Mouse (Mus musculus) layer of hippocampus, adult 2 months (tissue): ENCODE measurements around the gene Gfra1. TPM values are rescaled to one million over a fixed set of nuclear protein-coding genes. Genes with fewer than 3 reads are reported as not detected.

ENCODE experiments used
- DNase-seq, 2 experiments: peaks; one replicate each; pipeline ENCODE4 v3.0.0; 2022; ENCODE audit warnings: low spot score in 2 of 2
- H3K27ac ChIP-seq: fragments of 200-600 bp; 2 replicates; pipeline ENCODE4 v1.8.1; 2022
- H3K4me3 ChIP-seq: fragments of 200-600 bp; 2 replicates; pipeline ENCODE4 v1.8.1; 2022; ENCODE audit warnings: mild to moderate bottlenecking
- CTCF ChIP-seq: fragments of 200-600 bp; conservative IDR thresholded peaks from 2 replicates; pipeline ENCODE4 v1.8.1; 2022; ENCODE audit warnings: antibody characterized with exemption, mild to moderate bottlenecking, moderate library complexity
- total RNA-seq, 2 experiments: library from RNA; stranded (reverse); gene quantifications; 2 replicates each; pipeline ENCODE4 v1.2.3; 2021

The Gfra1 gene
- total RNA-seq, 2 experiments from 2014 or later = 59.6 to 67.1 TPM

DNA sequence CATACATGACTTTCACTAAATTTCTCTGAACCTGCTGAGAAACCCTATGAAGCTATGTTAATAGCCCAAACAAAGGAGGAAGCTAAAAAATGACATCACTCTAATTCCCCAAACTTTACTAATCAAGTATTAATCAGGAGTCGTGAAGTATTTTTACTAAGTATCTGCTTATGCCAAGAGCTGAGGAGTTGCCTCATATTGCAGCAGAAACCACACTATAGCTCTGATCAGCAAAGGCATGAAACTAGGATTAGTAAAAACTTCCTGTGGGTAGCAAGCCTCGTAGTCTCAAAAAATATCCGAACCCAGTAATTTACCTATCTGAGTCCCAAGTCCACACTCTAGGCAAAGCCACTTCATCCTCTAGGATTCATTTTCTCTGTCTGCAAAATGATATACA is 55.5 kb downstream of the Gfra1 start:
- no peak overlapping the region for H3K4me3 ChIP-seq
- no peak for DNase-seq
- H3K27ac ChIP-seq = no peak overlapping the region
- no peak for TF ChIP-seq CTCF

DNA sequence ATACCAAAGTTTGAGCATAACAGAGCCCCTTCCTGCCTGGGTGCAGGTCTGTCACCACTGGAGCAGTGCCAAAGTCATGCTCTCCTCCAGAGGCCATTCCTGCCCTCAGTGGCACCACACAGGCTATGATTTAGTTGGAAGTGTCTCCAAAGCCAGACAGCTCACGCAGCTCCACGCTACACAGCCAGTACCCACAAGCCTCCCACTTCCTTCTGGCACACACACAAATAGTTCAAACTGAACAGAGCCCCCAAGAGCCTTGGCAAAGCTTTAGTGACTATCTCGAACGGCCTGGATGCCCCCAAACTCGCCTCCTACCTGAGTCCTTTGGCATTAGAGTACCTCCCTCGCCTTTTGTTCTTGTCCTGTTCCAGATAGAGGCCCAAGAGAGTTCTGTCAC is 56.5 kb downstream of the Gfra1 start:
- TF ChIP-seq CTCF = no peak
- no peak overlapping the region for H3K4me3 ChIP-seq
- H3K27ac ChIP-seq = 0 out of 2 replicates have a peak overlapping the region, but pooled peaks have one; percentile 5
- peak in 1 of 2 experiments; percentile 9 for DNase-seq

DNA sequence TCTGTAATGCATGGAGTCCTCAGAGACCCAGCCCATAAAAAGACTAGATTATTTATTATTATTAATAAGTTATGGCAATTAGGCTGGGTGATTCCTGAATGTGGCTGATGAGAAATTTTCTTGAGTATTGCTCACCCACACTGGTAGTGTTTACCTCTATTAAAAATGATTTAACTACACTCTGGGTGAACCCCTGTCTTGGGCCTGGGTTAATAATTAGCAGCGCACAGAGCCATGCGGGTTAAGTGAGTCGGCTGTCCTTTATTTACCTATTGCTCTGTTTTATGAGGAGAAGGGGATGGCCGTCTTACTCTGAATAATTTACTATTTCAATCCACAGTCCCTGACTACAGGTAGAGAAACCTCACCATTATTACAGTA is 59.1 kb downstream of the Gfra1 start:
- no peak for TF ChIP-seq CTCF
- Histone ChIP-seq H3K27ac (no peak overlapping the region), H3K4me3 (no peak overlapping the region)
- no peak for DNase-seq

DNA sequence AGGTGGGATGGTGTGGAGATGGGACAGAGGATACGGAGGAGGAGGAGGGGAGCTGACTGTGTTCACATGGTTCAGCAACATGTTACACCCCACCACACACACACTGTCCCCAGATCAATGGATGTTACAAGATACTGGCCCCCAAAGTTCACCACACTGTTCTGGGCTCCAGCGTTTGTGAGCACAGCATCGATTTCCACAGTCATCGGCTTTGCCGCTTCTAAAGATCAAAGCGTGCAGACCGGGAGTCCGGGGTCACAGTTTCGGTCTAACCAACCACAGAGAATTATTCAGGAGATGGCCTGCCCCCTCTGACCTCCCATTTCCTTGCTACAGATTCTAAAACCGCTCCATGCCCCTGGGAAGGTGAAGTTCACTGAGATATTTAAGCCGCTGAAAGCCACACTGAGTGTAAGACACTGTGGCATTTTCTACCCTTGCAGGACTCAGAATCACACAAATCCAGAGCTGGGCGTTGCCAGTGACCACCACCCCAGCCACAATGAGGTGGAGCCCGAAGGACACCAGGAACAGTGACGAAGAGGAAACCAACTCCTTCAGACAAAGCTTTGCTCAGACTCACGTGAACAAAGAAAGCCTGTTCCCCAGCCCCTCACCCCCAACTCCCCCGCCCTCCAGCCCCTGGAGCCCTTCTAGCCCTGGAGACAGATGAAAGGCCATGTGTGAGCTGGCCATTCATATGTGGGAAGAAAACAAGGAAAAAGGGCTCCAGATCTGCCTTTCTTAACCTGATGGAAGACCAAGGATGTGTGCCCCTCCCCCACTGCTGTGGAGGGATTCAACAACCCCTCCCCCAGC is 59.7 kb downstream of the Gfra1 start:
- Histone ChIP-seq H3K27ac (no peak overlapping the region), H3K4me3 (no peak overlapping the region)
- no peak for DNase-seq
- no peak for TF ChIP-seq CTCF

DNA sequence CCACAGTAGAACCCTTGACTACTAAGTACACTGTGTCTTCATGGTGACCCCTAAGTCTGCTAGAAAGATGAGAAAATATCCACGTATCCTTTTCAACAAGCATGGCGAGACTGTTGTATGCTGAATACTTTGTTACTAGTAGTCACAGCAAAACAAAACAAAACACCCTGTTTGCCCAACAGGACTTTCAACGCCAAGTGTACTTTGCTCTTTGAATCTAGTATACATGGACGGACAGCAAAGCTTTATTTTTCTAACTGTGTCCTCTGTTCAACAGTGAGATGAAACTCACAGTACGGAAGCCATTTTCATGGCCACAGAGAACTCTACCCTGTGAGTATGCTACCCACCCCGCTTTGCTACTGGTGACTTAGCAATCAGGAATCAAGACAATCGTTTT is 62.6 kb downstream of the Gfra1 start:
- Histone ChIP-seq H3K4me3 (no peak overlapping the region), H3K27ac (no peak overlapping the region)
- no peak for TF ChIP-seq CTCF
- DNase-seq = no peak

DNA sequence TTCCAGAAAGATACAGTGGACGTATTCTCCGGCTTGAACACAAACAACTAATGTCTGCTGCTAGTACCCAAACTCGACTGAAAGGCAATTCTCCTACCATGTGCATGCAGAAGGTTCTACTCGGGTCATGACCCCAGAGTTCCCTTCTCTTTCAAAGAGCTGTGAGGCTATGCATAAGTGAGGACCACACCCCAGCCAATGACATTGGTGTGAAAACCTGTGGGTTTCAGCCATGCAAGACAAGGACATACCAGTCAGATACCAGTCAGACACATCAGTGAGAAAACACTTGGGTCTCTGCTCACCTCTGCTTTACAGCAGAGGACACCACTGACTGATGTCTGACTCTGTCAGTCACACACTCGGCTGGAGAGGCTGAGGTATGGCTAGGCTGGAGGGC is 63.9 kb downstream of the Gfra1 start:
- H3K4me3 ChIP-seq = no peak overlapping the region
- H3K27ac ChIP-seq = no peak overlapping the region
- DNase-seq = no peak
- no peak for TF ChIP-seq CTCF

DNA sequence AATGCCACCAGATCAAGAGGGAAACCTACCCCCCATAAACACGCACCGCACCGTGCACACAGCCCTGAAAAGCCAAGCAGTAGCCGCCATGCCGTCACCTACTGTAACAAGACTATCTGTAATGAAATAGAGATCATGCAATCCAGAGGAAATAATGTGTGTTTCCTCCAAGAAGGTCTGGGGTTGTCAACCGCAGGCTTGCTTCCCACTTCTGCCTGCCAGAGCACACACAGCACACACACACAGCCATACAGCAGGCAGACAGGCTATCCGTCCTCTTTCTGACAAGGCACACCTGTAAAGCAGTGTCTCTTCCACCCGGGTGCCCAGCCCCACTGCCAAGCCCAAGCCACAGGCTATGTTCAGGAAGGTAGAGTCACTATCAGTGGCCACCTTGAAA is 66.2 kb downstream of the Gfra1 start:
- no peak for TF ChIP-seq CTCF
- H3K4me3 ChIP-seq = no peak overlapping the region
- no peak for DNase-seq
- no peak overlapping the region for H3K27ac ChIP-seq

DNA sequence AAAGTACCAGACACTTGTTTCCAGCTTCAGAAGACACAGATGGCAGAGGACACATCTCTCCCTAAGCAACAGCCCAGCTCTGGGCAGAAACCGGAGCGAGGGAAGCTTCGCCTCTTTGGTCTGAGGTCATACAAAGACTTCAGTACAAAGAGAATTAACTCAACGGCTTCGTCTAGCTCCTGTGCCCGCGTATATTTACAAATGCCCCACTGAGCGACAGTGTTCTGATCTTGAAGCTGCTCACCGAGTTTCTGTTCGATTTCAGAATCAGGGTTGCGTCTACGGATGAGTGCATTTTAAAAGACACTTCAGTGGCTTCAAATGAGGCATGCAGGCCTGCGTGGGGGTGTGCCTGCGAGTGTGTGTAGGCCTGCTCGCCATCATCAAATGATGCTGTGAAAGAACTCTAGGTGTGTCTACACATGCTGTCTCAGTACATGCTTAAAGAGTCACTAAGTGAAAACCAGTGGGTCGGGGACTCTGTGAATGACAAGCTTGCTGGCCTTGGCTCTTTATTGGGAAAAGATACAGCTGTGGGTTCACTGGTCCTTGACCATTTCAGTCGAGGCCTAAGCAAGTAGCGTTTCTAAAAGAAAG is 66.8 kb downstream of the Gfra1 start:
- no peak overlapping the region for H3K4me3 ChIP-seq
- DNase-seq = no peak
- TF ChIP-seq CTCF = no peak
- H3K27ac ChIP-seq = no peak overlapping the region

DNA sequence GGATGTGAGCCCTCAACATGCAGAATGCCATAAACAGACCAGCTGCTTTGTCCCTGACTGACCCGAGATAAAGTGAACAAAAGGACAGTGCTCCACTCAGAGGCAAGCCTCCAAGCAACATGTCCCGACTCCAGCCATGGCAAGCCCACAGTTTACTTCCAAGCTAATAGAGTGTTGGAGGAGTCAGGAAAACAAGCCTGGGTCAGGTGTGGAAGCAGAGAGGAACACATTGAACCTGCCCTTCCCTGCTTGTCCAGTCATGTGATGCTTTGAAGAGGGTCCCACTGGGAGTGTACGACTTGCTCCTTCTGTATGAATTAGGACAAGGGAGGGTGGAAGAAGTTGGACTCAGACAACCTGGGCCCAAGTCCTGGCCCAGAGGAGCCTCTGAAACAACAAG is 72.4 kb downstream of the Gfra1 start:
- TF ChIP-seq CTCF = no peak
- DNase-seq = no peak
- Histone ChIP-seq H3K27ac (no peak overlapping the region), H3K4me3 (no peak overlapping the region)

DNA sequence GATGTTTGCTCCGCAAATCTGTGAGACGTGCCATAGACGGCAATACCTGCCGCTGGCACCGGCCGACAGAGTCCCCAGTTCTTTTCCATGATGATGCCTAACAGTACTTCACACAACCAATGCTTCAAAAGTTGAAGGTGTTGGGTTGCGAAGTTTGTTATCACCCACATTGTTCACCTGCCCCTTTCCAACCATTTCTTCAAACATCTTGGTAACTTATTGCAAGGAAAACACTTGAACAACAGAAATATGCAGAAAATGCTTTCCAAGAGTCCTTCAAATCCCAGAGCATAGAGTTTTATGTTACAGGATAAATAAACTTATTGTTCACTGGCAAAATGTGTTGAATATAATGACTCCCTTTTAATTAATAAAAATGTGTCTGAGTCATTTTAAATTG is 73.2 kb downstream of the Gfra1 start:
- TF ChIP-seq CTCF = no peak
- no peak for DNase-seq

DNA sequence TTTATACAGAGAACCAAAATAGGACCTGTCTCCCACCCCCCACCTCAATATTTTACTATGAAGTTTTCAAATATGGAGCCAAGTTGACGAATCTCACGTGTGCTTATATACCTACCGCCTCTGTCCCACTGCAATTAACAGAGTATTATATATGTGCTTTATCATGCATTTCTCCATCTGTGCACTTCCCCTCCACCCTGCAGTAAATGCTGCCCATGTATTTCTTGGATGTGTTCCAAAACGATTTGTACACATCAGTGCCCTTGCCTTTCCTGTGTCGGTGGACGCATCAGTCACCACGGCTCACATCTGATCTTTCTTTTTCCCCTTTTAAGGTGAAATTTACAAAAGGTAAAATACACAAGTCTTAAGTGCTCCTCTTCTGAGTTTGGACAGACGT is 77.7 kb downstream of the Gfra1 start:
- no peak for DNase-seq
- no peak overlapping the region for H3K27ac ChIP-seq
- H3K4me3 ChIP-seq = no peak overlapping the region
- TF ChIP-seq CTCF = no peak

More for the DNA sequence above, 73.2 kb downstream of the Gfra1 start:
- no peak overlapping the region for H3K4me3 ChIP-seq
- H3K27ac ChIP-seq = no peak overlapping the region

DNA sequence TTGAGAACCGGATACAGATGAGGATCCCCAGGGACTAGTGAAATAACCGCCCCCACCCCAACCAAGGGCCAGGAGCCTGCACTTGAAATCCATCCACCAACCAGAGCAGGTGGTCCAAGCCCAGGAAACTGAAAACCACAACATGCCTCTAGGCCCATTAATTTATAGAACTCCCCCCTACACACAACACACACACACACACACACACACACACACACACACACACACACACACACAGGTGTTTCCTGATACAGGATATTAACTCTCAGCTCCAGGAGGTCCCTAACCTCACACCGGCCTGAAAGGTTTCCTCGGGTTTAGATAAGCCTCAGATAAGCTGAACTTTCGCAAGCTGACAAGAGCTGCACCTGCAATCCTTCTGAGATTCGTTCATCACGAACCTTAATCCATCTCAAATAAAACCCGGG is 79.0 kb downstream of the Gfra1 start:
- TF ChIP-seq CTCF = no peak
- no peak for DNase-seq
- H3K27ac ChIP-seq = no peak overlapping the region
- no peak overlapping the region for H3K4me3 ChIP-seq

DNA sequence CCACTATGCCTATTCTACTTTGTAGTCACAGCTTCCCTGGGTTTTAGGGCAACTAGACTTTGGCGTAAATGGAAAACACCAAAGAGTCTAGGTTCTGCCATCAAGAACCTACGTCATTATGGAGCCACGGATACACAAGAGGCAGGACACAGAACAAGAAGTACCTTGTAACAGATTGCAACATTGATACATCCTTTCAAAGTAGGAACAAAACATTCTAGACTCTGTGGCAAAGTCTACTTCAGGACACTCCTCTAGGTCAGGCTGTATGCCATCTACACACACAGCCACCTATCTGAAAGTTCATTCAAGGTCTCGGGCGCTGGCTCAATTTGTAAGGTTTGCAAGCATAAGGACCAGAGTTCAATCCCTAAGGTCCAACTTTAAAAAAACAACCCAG is 81.1 kb downstream of the Gfra1 start:
- Histone ChIP-seq H3K4me3 (no peak overlapping the region), H3K27ac (no peak overlapping the region)
- DNase-seq = no peak
- no peak for TF ChIP-seq CTCF

DNA sequence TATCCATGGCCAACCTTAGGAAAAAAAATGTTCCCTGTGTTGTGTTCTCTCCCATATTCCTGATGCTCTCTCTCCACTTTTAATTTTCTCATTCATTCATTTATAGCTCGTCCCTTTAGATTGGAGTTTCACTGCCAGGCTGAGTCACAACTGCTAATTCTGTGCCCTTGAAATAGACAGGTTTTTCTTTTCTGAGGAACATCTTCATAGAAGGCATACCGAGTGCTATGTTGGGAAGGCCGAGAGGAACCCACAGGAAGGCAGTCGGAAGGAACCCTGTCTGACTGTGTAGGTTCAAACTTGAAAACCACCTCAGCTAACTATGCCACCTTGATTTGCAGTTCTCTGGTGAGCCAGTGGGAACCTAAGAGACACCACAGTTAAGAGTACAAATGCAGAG is 81.6 kb downstream of the Gfra1 start:
- no peak for TF ChIP-seq CTCF
- DNase-seq = no peak
- Histone ChIP-seq H3K27ac (no peak overlapping the region), H3K4me3 (no peak overlapping the region)

DNA sequence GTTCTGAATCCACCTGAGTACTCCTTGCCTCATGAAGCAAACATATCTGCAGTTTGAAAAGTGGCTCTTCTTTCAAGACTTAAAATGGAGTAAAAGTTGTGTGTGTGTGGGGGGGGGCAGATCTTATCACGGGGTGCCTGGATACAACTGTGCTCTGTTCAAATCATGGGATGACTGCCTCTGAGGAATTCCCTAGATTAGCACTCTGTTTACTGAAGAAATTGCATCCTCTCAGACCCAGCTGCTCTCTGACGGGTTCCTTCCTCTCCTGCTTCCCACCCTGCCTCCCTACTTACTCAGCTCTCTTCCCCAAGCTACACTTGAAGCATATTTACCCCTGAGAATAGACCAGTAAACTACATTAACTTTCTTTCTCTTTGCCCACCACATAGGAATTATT is 87.2 kb downstream of the Gfra1 start:
- no peak for TF ChIP-seq CTCF
- H3K27ac ChIP-seq = no peak overlapping the region
- H3K4me3 ChIP-seq = no peak overlapping the region
- no peak for DNase-seq
